Mouse (Mus musculus): Measurements from ENCODE around the gene Psmd5.

Psmd5 gene

GRCm38 (mm10) chr2:34874816-34875345, at the start of gene Psmd5:
Gene Psmd5, minus strand, starts transcription at chr2:34874968.
- in situ Hi-C loops (cut with MboI; ENCODE audit: unreplicated experiment in 2 of 2) = loop anchor here (5.0 to 25.0 kb wide), 2 partner anchors 87 kb away; partner anchors contain the start of gene Traf1 (in 2 of the 2)

DNA sequence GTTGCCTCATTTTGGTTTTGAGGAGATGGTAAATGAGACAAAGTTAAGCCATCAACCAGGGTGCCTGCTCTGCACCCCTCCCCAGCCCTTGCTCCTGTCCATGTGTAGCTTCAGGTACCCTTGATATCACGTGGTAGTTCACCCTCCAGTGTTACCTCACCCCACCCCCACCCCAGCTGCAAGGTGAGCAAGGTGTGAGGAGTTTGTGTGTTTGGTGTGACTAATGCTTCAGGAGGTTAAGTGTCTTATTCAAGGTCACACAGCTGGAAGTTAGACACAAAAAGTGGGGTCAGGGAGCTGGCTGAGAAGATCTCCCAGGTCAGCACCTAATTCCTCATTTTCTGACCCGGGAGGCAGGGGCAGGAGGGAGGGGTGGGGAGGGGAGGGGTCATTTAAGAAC, 48.0 kb upstream of the Psmd5 start:
- in situ Hi-C loops (cut with MboI; ENCODE audit: unreplicated experiment in 2 of 2) = no loop called here

- in situ Hi-C loops (cut with MboI; ENCODE audit: unreplicated experiment in 2 of 2) = no loop called here
These were observed 45.4 kb upstream of the Psmd5 start for GRCm38 (mm10) chr2:34920144-34920543.

DNA sequence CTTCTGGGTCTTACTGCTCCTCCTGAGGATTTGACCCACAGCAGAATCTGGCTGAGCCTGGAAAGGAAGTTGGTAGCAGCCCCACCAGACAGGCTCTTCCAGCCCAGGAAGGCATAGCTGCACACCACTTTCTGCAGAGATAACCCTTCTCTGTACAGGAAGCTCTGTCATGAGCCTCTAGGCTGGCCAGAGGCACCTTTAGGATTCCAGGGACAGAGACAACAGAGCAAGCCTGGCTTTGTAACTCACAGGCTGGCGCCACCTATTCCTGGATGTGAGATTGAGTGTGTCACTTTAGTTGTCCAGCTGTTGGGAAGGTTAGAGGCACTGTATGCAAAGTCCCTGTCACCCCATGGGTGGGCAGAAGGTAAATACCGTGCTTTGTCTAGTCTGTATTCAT, 40.3 kb upstream of the Psmd5 start:
- in situ Hi-C loops (cut with MboI; ENCODE audit: unreplicated experiment in 2 of 2) = no loop called here

GRCm38 (mm10) chr2:34914823-34915082, 40.0 kb upstream of the Psmd5 start:
- in situ Hi-C loops (cut with MboI; ENCODE audit: unreplicated experiment in 2 of 2) = no loop called here

- in situ Hi-C loops (cut with MboI; ENCODE audit: unreplicated experiment in 2 of 2) = no loop called here
These were observed 39.5 kb upstream of the Psmd5 start for GRCm38 (mm10) chr2:34914069-34914822.

- in situ Hi-C loops (cut with MboI; ENCODE audit: unreplicated experiment in 2 of 2) = no loop called here
These were observed 38.7 kb upstream of the Psmd5 start, which contains the start of gene Phf19 for GRCm38 (mm10) chr2:34913218-34914068. Gene Phf19, minus strand, starts transcription at chr2:34914026.

DNA sequence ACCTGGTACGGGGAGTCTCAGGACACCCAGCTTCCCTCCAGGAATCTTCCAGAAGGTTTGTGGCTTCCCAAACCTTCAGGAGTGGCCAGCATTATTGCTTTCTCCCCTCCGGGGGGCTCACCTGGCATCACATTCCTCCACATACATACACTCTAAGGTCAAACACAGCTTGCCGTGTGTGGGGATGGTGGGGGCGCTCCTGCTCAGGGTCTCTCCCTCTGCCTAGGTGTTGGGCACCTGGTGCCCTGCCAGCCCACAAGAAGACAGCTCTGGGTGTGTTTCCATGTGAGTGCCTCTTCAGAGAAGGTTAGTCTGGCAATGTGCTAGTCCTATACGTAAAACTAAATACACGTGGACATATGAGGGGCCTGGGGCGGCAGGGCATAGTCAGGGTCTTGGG, 37.8 kb upstream of the Psmd5 start:
- in situ Hi-C loops (cut with MboI; ENCODE audit: unreplicated experiment in 2 of 2) = no loop called here

GRCm38 (mm10) chr2:34911871-34912270, 37.1 kb upstream of the Psmd5 start:
- in situ Hi-C loops (cut with MboI; ENCODE audit: unreplicated experiment in 2 of 2) = no loop called here

GRCm38 (mm10) chr2:34909719-34910118, 35.0 kb upstream of the Psmd5 start:
- in situ Hi-C loops (cut with MboI; ENCODE audit: unreplicated experiment in 2 of 2) = loop anchor here in 1 of 2 experiments (10.0 kb wide), 1 partner anchor 125 kb away; no protein-coding TSS in a partner anchor

DNA sequence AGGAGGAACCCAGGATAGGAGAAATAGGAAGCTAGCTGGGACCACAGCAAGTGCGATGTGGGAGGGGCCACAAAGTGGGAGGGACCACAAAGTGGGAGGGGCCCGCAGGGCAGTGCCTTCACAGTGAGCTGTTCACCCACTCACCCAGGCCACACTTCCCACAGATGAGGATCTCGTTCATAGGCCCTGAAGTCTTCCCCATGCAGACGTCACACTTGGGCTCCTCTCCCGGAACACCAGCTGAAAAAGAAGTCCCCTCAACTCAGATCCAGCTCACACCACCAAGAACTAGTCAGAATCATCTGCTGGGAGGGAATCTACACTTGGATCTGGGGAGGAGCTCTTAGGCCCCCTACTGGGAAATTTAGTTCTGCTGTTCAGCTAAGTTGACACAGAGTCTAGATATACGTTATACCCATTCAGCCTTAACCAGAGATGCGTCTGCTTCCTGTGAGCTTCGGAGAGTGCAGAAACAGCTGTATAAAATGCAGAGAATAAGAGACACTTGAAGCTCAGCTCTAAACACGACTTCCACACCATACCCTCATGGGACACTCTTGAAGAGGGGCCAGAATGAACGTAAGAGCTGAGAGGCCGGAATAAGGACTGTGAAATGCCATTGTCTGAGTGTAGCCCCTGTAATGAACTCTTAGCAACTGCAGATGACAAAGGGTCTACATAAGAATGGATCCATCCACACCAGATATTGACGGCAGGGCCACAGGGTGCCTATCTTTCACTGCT, 32.3 kb upstream of the Psmd5 start:
- in situ Hi-C loops (cut with MboI; ENCODE audit: unreplicated experiment in 2 of 2) = loop anchor here in 1 of 2 experiments (10.0 kb wide), 1 partner anchor 122 kb away; no protein-coding TSS in a partner anchor

GRCm38 (mm10) chr2:34906426-34906825, 31.7 kb upstream of the Psmd5 start:
- in situ Hi-C loops (cut with MboI; ENCODE audit: unreplicated experiment in 2 of 2) = loop anchor here in 1 of 2 experiments (10.0 kb wide), 1 partner anchor 122 kb away; no protein-coding TSS in a partner anchor

GRCm38 (mm10) chr2:34904849-34905542, 30.2 kb upstream of the Psmd5 start:
- in situ Hi-C loops (cut with MboI; ENCODE audit: unreplicated experiment in 2 of 2) = loop anchor here (5.0 to 10.0 kb wide), 2 partner anchors 57 to 120 kb away; partner anchors contain the start of gene Traf1 (in 2 of the 2)

DNA sequence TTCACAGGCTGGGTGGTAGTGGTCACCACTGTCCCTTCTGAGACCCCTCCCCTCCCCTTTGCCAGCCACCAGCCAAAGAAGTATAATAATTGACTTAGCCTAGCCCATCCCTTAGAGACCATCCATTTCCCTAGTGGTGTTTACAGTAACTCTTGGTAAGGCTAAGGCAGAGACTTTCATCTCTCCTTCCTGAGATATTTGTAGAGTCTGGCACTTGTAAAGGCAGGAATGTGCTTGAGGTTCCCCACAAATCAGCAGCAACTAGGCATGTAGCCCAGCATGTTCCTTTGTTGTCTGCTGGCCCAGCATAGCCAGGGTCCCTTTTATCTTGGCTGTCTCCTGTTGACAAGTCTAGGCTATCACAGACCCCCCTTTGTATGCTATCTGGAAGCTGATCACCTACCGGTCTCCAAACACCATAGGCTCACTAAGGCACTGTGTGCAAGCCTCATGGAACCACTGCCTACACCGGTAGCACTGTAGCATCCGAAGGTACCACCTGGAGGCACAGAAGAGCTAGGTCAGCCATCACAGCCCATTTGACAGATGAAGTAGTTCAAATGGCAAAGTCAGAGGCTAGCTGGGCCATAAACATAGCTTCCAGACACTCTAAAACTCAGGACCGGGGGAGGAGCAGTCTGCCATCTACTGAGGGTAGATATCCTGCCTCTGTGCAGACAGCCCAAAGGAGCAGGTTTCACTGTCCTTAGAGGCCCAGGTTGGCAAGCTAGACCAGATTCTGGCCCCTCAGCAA, 29.1 kb upstream of the Psmd5 start:
- in situ Hi-C loops (cut with MboI; ENCODE audit: unreplicated experiment in 2 of 2) = loop anchor here (5.0 to 10.0 kb wide), 2 partner anchors 58 to 119 kb away; partner anchors contain the start of gene Traf1 (in 2 of the 2)

DNA sequence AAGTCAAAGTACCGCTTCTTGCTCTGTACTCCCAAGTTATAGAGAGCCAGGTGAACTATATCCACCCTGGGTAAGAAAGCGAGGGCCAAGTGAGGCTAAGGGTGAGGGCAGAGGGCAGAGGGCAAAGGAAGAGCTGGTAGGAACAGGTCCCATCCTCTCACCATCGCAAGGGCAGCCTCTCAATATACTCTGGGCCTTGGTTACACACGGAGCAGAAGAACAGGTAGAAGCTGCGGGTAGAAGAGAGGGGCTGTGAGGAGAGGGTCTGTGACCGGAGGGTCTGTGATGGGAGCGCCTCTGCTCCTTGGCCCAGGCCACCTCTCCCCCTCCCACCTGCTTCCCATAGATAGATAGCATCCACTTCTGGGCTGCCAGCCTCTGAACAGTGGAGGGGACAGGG, 28.4 kb upstream of the Psmd5 start:
- in situ Hi-C loops (cut with MboI; ENCODE audit: unreplicated experiment in 2 of 2) = loop anchor here (5.0 to 10.0 kb wide), 2 partner anchors 59 to 118 kb away; partner anchors contain the start of gene Traf1 (in 2 of the 2)

GRCm38 (mm10) chr2:34902731-34903130, 28.0 kb upstream of the Psmd5 start:
- in situ Hi-C loops (cut with MboI; ENCODE audit: unreplicated experiment in 2 of 2) = loop anchor here (5.0 to 10.0 kb wide), 2 partner anchors 60 to 118 kb away; partner anchors contain the start of gene Traf1 (in 2 of the 2)

GRCm38 (mm10) chr2:34901726-34902125, 27.0 kb upstream of the Psmd5 start:
- in situ Hi-C loops (cut with MboI; ENCODE audit: unreplicated experiment in 2 of 2) = loop anchor here (5.0 to 10.0 kb wide), 2 partner anchors 61 to 117 kb away; partner anchors contain the start of gene Traf1 (in 2 of the 2)

DNA sequence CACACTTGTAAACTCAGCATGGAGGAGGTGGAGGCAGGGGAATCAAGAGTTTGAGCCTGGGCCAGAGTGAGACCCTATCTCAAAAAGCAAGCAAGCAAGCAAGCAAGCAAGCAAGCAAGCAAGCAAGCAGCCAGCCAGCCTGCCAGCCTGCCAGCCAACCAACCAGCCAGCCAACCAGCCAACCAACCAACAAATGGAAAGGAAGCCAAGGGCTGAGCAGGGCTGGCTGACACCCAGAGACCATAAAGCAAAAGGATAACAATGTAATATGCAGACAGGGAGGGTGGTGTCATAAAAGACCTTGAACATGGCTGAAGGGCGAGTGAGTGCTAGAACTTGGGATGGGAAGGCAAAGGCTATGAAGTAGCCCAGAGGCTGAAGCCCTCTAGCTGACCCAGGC, 25.6 kb upstream of the Psmd5 start:
- in situ Hi-C loops (cut with MboI; ENCODE audit: unreplicated experiment in 2 of 2) = loop anchor here (5.0 to 10.0 kb wide), 2 partner anchors 62 to 116 kb away; partner anchors contain the start of gene Traf1 (in 2 of the 2)

DNA sequence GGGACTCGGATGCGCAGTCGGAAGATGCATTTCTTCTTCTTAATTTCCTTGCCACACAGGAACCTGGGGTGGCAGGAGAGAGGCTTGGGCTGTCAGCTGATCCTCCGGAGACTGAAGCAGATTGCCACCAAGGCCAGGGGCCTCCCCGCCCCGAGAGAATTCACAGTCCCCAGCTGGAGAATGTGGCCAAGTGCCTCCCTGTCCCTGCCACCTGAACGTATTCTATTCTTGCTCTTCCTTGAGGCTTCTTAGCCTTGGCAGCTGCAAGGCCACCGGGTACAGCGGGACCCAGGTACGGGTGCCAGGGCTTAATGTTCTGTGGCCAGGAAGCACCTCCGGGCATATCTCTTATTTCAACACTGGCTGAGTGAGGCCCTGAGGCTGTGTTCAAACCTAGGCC, 24.9 kb upstream of the Psmd5 start:
- in situ Hi-C loops (cut with MboI; ENCODE audit: unreplicated experiment in 2 of 2) = loop anchor here (5.0 to 10.0 kb wide), 2 partner anchors 63 to 115 kb away; partner anchors contain the start of gene Traf1 (in 2 of the 2)
